Mouse (Mus musculus) heart, postnatal 10 days (tissue): ENCODE results near the gene Dclk2. TPM values are rescaled to one million over a fixed set of nuclear protein-coding genes. Genes with fewer than 3 reads are reported as not detected.

Experiments used
- DNase-seq, 2 experiments: peaks; one replicate each; pipeline ENCODE4 v3.0.0; 2021
- intact Hi-C: fragments of 180-260 bp; cut with DNase I; formaldehyde crosslinking; loops from one replicate; pipeline ENCODE4 v1.15.1; 2025
- total RNA-seq, 2 experiments: library from RNA; stranded (reverse); gene quantifications; 2 replicates each; pipeline ENCODE4 v1.2.3; 2021

Gene Dclk2
- total RNA-seq, 2 experiments from 2014 or later = 5.0 to 5.3 TPM

DNA sequence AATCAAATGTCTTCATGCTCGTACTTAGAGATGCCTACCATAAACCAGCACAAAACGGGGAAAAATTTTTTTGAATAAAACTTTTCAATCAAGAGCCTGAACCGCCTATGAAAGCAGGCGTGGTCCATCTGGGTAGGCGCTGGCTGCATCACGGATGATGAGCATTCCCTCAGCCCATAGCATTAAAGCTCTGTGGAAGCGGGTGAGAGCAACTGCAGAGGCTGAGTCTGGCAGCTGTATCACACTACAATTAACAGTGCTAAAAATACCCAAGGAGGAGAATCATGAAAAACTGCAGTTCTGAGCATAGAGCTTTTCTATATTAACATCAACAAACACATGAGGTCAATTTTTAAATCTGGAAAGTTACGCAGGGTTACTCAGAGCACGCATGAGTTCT is 23.6 kb downstream of the Dclk2 start:
- intact Hi-C loops = no loop called here
- DNase-seq = no peak

DNA sequence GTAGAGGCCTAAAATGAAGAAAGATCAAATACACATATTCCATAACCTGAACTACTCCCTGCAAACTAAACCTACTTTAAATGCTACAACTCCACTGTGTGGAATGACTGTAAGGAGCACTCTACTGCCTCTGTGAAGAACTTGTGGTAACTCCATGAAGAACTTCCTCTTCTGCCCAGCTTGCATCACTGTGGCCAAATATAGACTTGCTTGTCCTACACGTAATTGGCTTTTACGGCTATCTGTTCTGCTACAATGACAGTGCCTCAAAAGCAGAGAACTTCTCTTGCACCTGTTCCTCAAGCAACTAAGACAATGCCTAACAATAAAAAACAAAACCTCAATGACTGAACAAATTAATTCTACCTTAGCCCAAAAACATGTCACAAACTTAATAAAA is 26.2 kb downstream of the Dclk2 start:
- no peak for DNase-seq
- intact Hi-C loops = no loop called here

DNA sequence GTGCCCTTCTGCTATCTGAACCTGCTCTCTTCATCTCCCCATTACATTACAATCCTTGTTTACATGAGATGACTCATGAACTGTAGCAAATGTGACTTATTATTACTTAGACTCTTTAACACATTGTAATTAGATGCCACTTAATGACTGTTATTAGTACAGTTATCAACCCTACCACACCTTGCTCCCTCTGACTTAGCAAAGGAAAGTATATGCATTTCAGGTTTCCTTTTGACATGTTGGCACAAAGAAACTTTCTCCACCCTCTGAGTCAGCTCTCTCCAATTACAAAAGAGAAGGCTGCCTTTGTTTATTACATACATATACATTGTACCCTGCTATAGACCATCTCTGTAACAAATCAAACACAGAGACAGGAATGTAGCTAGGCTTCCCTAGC is 33.1 kb downstream of the Dclk2 start:
- intact Hi-C loops = no loop called here
- no peak for DNase-seq

DNA sequence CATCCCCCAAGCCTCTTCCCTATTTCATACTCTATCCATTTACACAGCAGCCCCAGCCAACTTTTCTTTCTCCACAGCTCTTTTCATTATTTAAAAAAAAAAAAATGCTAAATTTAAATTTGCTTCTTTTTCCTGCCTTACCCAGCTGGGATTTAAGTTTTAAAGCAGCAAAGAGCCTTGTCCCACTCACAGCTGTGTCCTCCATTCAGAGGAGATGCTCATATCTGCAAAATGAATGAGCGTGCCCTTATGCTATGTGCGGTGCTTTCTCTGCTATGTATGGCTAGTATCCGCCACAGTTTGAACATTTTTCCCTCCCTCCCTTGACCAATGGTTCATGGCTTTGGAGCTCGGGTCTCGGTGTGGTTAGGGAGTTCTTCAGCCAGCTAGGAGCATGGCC is 35.5 kb downstream of the Dclk2 start:
- intact Hi-C loops = no loop called here
- no peak for DNase-seq

DNA sequence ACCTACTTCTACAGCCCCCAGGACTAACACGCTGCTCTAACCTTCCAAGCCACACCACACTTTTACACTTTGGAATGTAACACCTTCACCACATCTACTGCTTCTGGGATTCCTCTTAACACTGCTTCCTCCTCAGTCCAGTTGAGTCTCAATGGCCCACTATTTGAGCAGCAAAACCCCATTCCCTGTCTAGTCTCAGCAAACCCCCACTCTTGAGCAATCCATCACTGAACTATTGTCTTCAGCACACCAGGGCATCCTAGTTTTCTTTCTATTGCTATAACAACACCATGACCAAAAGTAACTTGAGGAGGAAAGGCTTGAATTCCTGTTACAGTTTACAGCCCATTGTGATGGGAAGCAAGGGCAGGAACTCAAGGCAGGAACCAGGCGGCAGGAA is 36.2 kb downstream of the Dclk2 start:
- intact Hi-C loops = no loop called here
- no peak for DNase-seq

DNA sequence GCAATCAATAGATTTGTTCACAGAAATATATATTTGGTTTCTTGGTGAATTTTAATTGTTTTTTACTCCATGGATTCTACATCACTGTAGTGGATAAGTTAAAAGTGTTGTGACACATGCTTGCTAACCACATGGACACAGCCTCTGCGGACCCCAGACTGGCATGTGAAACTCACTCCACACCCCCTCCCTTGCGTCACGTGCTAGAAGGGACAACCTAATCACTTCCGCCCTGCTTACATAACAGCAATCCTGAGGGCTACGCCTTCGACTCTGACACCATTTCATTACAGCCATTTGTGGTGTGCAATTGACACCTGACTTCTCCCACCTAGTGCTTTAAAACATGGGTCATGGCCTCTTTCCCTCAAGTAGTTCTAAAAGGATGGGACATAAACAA is 36.7 kb downstream of the Dclk2 start:
- intact Hi-C loops = no loop called here
- DNase-seq = no peak

DNA sequence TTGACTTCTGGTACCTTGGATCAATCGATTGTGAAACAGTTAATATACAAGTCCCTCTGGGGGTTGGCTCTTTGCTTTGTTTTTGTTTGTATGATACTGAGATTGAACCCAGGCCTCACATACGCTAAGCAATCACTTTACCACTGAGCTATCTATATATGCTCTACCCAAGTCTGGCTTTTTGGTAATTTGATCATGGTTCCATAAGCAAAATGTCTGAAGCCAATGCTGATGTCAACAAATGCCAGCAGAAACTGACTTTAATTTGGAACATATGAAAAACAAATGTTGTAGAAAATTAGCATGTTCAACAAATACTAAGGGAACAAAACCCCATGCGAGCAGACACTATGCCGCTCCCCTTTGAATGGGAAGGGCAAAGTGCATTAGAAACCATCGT is 44.7 kb downstream of the Dclk2 start:
- no peak for DNase-seq
- intact Hi-C loops = no loop called here

DNA sequence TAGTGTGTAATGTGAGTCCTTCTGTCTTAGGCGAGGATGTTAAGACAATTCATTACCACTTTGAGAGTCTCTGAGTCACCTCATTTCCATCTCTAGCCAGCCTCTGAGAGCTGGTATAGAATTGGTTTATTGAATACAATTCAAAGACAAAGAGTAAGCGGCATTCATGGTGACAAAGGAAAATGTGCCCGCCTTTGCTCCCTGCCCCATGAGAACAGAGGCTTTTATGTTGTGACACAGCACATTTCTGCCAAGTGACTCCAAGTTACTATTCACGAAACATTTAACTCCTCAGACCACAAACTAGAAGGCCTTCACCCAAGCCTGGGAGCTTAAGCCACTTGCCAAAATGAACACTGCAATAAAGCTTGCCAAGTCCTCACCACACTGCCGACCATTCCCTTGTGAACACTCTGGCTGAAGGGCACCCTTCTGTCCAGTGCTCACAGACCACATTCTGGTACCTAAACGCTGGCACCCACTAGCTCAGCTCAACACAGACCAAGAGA is 47.5 kb downstream of the Dclk2 start:
- intact Hi-C loops = no loop called here

DNA sequence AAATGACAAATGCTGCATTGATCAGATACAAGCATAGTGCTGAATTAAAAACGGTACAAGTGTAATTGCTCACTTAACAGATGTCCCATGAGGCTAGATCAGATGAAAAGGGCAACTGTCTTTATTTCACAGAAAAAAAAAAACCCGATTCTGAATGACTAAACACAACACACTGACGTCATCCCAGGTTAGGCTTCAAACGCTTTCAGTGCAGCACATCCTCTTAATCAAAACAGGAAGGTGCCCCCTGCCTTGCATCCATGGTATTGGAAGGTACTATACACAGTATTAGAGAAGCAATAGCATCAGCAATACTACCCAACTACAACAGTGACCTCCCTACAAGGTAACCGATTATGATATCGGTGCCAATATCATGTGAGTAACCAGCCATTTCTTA is 49.7 kb downstream of the Dclk2 start:
- intact Hi-C loops = no loop called here
- DNase-seq = no peak

More for the DNA sequence above, 47.5 kb downstream of the Dclk2 start:
- DNase-seq = no peak

DNA sequence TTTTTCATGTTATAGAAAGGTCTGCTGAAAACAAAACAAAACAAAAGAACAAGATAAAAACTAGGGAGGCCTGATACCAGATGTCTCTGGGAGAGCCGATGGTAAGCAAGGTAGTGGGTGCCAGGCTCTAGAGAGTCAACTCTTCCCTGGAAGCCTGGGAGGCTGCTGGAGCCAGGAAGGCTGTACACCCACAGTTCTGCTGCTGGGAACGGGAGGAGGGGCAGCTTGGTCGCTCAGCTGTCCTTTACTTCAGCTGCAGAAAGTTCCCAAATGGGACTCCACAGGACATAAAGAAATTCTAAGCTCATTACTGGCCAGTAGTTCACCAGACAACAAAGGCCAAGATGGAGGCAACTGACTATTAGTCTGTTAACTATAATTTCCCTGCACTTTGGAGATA is 50.2 kb downstream of the Dclk2 start:
- intact Hi-C loops = no loop called here
- DNase-seq = no peak

DNA sequence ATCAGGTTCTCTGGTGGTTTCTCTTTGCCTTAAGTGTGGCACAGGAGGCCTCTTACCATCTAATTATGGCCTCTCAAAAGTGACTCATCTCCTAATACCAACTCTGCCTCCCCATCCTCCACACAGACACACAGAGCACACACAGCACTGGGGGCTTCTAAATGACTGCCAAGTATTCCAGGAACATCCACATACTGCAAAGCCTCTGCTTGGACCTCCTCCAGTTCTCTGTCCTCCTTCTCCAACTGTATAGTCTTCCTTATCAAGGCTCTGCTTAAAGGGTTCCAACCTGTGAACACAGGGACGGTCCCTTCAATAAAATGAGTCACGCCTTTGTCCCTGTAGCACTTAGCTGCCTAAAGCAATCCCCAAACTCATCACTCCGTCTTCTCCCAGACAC is 51.9 kb downstream of the Dclk2 start:
- DNase-seq = no peak
- intact Hi-C loops = no loop called here

DNA sequence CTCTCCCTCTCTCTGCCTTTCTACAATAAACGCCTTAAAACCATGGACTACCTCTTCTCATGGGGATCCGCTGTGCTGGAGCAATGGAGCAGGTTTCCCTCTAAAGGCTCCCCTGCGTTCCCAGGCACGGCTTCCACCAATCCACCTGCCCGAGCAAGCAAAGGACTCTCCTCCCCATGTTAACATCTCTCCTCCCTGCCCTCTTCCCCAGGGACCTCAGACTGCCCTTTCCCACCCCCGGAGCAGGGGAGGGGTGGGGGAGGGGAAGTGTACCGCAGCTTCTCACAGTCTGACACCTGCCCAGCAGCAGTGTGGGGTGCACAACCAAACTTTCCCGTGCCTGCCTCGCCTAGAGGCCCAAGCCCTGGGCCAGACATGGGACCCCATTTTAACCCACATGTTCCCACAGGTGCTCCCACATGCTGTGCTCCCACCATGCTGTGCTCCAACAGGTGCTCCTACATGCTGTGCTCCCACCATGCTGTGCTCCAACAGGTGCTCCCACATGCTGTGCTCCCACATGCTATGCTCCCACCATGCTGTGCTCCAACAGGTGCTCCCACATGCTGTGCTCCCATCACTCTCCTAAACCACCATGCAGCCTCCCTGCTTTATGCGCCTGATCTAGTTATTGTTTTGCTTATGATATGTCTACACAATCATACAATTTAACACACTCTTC is 57.2 kb downstream of the Dclk2 start:
- DNase-seq = no peak
- intact Hi-C loops = no loop called here

DNA sequence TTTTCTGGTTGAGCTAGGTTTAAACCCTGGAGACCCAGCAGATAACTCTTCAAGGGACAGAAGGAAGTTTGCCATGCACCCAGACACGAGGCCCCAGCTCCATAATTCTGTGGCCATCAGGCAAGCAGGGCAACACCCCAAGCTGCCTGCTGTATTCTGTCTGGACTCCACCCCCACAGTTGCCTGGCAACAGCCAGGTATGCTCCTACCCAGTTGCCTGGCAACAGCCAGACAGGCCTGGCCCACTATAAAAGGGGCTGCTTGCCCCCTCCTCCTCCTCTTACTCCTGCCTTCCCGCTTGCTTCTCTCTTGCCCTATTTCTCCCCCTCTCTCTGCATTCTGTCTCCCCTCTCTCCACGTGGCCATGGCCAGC is 57.7 kb downstream of the Dclk2 start:
- no peak for DNase-seq
- intact Hi-C loops = no loop called here

DNA sequence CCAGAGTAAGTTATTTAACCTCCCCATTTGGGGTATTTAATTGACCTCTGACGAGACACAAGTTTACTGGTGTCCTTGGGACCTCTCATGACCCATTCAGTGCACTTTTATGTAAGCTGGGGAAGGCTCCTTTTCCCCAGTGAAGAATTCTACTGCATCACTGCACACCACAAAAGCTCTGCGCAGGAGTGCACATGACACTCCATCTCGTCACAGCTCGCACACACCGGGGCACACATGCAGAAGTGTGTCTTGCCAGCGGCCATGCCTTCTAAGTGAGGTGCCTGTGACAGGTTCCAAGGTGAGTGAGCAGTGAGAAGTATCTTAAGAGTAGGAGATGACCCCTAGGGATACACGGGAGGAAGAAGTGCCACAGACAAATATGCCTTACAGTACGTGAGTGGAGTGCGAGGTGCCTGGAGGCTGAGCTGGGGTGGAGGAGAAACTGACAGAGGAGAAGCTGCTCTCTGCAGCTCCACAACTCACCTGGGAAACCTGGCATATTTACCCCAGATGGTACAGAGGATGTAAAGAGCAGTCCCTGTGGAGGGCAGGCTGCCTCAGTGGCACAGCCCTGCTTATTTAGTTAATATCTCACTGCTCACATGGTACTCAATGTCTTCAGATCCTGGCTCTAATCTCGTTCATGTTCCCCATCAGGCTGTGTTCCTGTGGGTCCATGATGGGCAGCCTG is 58.3 kb downstream of the Dclk2 start:
- intact Hi-C loops = no loop called here
- no peak for DNase-seq

DNA sequence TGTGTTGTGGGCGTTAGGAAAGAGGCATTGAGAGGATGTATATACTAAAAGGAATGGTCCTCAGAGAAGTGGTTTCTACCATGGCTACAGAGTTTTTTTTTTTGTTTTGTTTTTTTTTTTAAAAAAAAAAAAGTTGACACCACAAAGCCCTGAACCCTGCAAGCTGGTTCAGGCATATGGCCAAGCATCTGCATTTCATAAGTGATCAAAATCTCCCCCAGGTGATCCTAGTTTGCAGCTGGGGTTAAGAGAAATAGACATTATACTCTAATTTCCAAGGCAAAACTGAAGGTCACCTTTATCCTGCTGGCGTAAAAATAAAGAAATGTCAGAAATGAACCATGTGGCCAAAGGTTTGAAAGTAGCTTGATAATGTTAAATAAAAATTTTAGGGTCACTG is 60.9 kb downstream of the Dclk2 start:
- no peak for DNase-seq
- intact Hi-C loops = no loop called here

DNA sequence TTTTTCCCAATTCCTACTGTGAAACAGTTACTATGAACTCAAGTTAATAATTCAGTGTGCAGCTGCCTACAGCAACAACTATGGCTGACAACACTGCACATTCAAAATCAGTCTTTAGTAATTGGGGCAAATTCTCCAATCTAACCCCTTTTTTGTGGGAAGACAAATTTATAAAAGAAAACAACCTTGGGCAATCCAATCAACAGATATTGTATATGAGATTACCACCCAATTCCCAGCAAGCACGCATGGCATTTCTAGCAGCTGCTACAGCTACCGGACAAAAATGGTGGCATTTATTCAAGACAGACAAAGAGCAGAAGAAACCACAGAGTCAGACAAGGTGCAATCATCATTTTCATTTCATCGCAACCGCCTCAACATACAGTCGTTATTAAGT is 62.0 kb downstream of the Dclk2 start:
- intact Hi-C loops = no loop called here

DNA sequence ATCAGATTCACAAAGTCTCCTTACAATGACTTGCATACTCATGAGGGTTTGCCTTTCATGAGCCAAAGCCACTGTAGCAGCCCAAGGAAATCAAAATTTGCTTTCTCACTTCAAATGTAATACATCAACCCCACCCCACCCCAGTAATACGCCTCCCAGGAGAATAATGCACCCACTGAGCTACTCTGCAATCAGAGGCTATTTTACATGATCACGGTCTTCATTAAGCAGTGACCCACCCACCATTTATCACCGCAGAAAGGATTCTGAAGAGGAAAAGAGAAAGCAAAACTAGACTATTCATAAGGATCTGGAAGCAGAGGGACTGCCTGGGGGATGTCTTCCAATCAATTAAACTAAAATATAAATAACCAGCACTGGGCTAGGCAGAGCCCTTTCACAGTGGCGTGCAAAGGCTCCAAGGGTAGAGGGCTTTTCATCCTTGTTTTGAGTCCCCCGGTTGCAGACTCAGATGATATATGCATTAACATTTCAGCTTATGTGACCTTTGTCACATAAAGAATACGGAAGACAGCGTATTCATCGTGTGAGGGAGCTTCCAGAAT is 62.7 kb downstream of the Dclk2 start:
- no peak for DNase-seq
- intact Hi-C loops = no loop called here

More for the DNA sequence above, 62.0 kb downstream of the Dclk2 start:
- no peak for DNase-seq

DNA sequence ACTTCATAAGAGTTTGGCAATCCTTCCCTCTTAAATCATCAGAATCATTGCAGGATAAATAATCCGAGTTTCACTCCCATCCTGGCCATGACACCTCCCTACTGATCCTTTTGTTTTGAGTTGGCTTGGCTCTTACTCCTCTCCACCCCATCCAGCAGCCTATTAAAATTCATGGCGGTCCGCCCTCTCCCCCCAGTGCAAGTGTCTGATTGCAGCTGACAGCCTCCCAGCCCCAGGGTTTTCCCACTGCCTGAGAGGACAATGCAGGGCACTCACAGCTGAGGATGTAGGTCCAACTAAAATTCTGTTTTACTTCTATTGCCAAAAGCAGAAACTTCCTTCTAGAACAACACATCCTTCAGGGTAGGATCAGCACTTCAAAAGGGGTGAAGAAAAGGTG is 67.8 kb downstream of the Dclk2 start:
- intact Hi-C loops = no loop called here
- DNase-seq = no peak

DNA sequence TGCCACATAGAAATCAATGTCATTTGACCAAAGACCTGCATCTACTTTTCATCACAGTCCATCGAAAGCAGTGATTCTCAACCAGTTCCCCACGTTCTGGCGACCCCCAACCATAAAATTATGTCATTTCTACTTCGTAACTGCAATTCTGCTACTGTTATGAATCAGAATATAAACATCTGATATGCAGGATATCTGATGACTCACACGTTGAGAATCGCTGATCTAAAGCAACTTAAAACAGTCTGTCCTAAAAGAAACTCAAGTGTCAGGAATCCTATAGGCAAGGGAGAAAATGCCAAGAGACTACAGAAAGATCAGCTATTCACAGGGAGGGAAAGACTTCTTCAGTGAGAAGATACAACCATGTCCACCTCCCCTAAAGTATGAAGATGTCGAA is 69.5 kb downstream of the Dclk2 start:
- DNase-seq = no peak
- intact Hi-C loops = no loop called here

DNA sequence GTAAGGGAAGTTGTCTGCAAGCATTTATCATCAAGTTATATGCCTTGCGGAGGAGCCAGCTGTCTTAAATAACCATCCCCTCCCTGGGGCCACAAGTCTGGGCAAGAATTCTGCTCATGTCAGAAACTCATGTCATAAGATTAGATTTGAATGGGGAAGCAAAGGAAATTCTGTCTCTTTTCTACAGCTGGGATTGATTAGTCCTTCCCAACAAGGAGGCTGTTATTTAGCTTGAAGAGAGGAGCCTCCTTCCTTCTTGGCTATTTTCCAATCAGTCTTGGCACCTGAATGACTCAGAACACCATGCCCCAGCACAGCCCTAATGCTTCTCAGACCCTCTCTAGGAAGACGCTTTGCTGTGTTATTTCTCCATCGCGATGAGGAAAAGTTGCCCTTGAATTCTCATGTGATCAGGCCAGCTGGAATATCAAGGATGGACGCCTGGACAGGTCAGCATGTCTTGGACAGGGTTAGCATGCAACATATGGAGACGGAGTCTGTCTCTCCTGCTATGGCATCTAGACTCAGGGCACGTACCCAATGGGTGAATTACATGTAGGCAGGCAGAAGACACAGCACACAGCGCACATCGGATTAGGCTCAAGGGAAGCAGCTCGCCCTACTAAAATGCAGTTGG is 70.1 kb downstream of the Dclk2 start:
- peak; percentile 12 to 17 for DNase-seq
- intact Hi-C loops = no loop called here

DNA sequence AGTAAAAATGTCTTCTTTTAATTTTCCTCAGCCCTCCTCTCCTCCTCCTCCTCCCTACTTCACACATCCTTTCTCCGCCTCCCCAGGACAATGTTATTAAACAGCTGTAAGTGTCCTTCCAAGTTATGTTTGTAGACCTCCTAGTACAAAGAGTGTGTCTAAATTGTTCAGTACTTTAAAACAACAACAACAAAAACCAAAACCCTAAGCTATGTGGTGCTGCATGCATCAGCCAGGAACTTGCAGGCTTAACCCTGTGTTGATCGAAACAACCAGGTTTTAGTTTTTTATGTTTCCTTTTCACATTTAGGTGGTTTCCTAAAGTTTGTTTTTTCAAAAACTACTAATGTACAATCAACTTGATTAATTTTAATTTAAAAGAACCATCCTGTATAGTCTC is 71.3 kb downstream of the Dclk2 start:
- intact Hi-C loops = no loop called here

DNA sequence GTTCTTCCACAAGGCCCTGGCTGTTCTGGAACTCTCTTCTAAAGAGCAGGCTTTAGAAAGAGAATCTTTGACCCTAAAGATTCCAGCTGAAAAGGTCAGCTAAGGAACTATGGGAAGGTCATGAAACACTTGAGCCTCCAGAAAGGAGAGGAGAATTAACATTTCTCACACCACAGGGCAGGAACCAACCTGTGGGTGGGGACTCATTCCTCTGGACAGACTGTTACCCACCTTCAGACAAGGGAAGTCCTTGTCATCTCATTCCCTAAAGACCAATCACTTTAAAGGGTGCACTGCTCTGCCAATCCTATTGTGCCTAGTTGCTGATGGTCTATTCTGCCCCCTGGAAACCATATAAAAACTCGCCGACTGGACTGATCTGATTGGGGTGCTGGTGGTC is 73.1 kb downstream of the Dclk2 start:
- intact Hi-C loops = no loop called here
- DNase-seq = no peak

More for the DNA sequence above, 71.3 kb downstream of the Dclk2 start:
- no peak for DNase-seq
